Mouse (Mus musculus) frontal cortex, postnatal 25 days (tissue): ENCODE data around the gene Tubb4b.

Experiments used
- DNase-seq, 2 experiments: peaks; one replicate each; pipeline ENCODE4 v3.0.0; 2022; ENCODE audit warnings: low spot score in 2 of 2

The Tubb4b gene

GRCm38 (mm10) chr2:25193330-25193770 lies 31.2 kb downstream of the Tubb4b start:
- DNase-seq: peak in 1 of 2 experiments; percentile 73

- DNase-seq: no peak
Measured at GRCm38 (mm10) chr2:25187841-25188240, 36.7 kb downstream of the Tubb4b start.

GRCm38 (mm10) chr2:25186575-25186930 lies 37.9 kb downstream of the Tubb4b start:
- DNase-seq: no peak

GRCm38 (mm10) chr2:25185625-25186574 lies 38.6 kb downstream of the Tubb4b start:
- no peak for DNase-seq

- no peak for DNase-seq
Measured at GRCm38 (mm10) chr2:25184496-25184895, 40.0 kb downstream of the Tubb4b start.

- no peak for DNase-seq
Measured at GRCm38 (mm10) chr2:25183336-25183735, 41.2 kb downstream of the Tubb4b start.

GRCm38 (mm10) chr2:25182664-25183063 lies 41.8 kb downstream of the Tubb4b start:
- no peak for DNase-seq

- no peak for DNase-seq
Measured at GRCm38 (mm10) chr2:25181891-25182397, 42.6 kb downstream of the Tubb4b start.

GRCm38 (mm10) chr2:25180973-25181890 lies 43.3 kb downstream of the Tubb4b start:
- no peak for DNase-seq

- DNase-seq: peak; percentile 87
Measured at GRCm38 (mm10) chr2:25180478-25180903, 44.0 kb downstream of the Tubb4b start, which contains the start of gene Nrarp. TSS of gene Nrarp (plus strand) at chr2:25180758.

- no peak for DNase-seq
Measured at GRCm38 (mm10) chr2:25179566-25180217, 44.8 kb downstream of the Tubb4b start.

- no peak for DNase-seq
Measured at GRCm38 (mm10) chr2:25178285-25178972, 46.1 kb downstream of the Tubb4b start.

GRCm38 (mm10) chr2:25177685-25178084 lies 46.8 kb downstream of the Tubb4b start:
- DNase-seq: no peak

GRCm38 (mm10) chr2:25177076-25177475 lies 47.4 kb downstream of the Tubb4b start:
- no peak for DNase-seq

GRCm38 (mm10) chr2:25176573-25176972 lies 47.9 kb downstream of the Tubb4b start:
- DNase-seq: no peak

- no peak for DNase-seq
Measured at GRCm38 (mm10) chr2:25175690-25176078, 48.8 kb downstream of the Tubb4b start.

- DNase-seq: no peak
Measured at GRCm38 (mm10) chr2:25174866-25175689, 49.4 kb downstream of the Tubb4b start.

GRCm38 (mm10) chr2:25173821-25174220 lies 50.7 kb downstream of the Tubb4b start:
- no peak for DNase-seq

GRCm38 (mm10) chr2:25172629-25173028 lies 51.9 kb downstream of the Tubb4b start:
- no peak for DNase-seq
